Mouse (Mus musculus) heart, embryonic 15.5 days (tissue): ENCODE data around the gene Gmps. TPM values are rescaled to one million over a fixed set of nuclear protein-coding genes. Genes with fewer than 3 reads are reported as not detected.

ENCODE experiments used
- ATAC-seq: fragments of 200-750 bp; cut with Nextera tagmentation; replicated peaks from 2 replicates; pipeline ENCODE4 v1.8.0; 2017; ENCODE audit warnings: low read depth, moderate TSS enrichment; ENCODE audit not compliant: insufficient number of reproducible peaks, insufficient read depth, low FRiP score
- H3K27ac ChIP-seq: fragments of 300-500 bp; sonication (generic); 2 replicates; pipeline ENCODE4 v1.5.1; 2015; ENCODE audit warnings: mild to moderate bottlenecking, inconsistent platforms
- H3K27me3 ChIP-seq: fragments of 300-500 bp; sonication (generic); 2 replicates; pipeline ENCODE4 v1.6.1; 2015; ENCODE audit warnings: inconsistent platforms
- H3K36me3 ChIP-seq: fragments of 300-500 bp; sonication (generic); 2 replicates; pipeline ENCODE4 v1.6.1; 2015; ENCODE audit warnings: mild to moderate bottlenecking, inconsistent platforms
- H3K4me1 ChIP-seq: fragments of 300-500 bp; sonication (generic); replicated peaks from 2 replicates; pipeline ENCODE4 v1.6.1; 2015; ENCODE audit warnings: inconsistent platforms
- H3K4me2 ChIP-seq: fragments of 300-500 bp; sonication (generic); 2 replicates; pipeline ENCODE4 v1.6.1; 2015; ENCODE audit warnings: inconsistent platforms, mild to moderate bottlenecking, moderate library complexity
- H3K4me3 ChIP-seq: fragments of 300-500 bp; sonication (generic); 2 replicates; pipeline ENCODE4 v1.5.1; 2015; ENCODE audit warnings: mild to moderate bottlenecking, inconsistent platforms
- H3K9ac ChIP-seq: fragments of 300-500 bp; sonication (generic); 2 replicates; pipeline ENCODE4 v1.6.1; 2015; ENCODE audit warnings: mild to moderate bottlenecking, inconsistent platforms
- H3K9me3 ChIP-seq: fragments of 300-500 bp; sonication (generic); replicated peaks from 2 replicates; pipeline ENCODE4 v1.6.1; 2016; ENCODE audit warnings: inconsistent platforms
- WGBS: fragments of 180-500 bp; shearing (Covaris S2); methylation state at CpG from one replicate; pipeline ENCODE4 v1.1.7; 2015; ENCODE audit warnings: mixed read lengths; 5-methylcytosine and 5-hydroxymethylcytosine counted together
- polyA plus RNA-seq: library from polyadenylated mRNA; unstranded; fragments of >200 nt; fragmentation: Nextera tagmentation; extraction: Ambion mirVana; gene quantifications from 2 replicates; pipeline ENCODE4 v1.2.1, GENCODE M21; 2015

The Gmps gene
- polyA plus RNA-seq: 32.3 and 33.6 TPM in 2 replicates

- Histone ChIP-seq H3K4me1 (peaks cover 22% of the 10 kb centered on the region), H3K9ac (peak within 1 kb of the TSS; percentile 90), H3K9me3 (no peaks in the 10 kb centered on the region), H3K36me3 (peaks cover 5% of the 10 kb centered on the region), H3K4me2 (peak within 1 kb of the TSS; percentile 61), H3K27me3 (peaks cover 2% of the 10 kb centered on the region; the same call in 1 of the 2 replicates), H3K27ac (peak within 1 kb of the TSS; percentile 92), H3K4me3 (peak within 1 kb of the TSS; percentile 75)
- peak; percentile 95 for ATAC-seq
- whole genome bisulfite sequencing: under 1% methylated on average over 67 of the region's 67 CpGs
Measured at GRCm38 (mm10) chr3:63975955-63976908, at the start of gene Gmps. Gene Gmps (plus strand): TSS chr3:63976106.

GRCm38 (mm10) chr3:63928878-63929859, 46.7 kb upstream of the Gmps start, which contains the start of gene E130311K13Rik:
Gene E130311K13Rik (minus strand): TSS chr3:63929472.
- H3K27me3 ChIP-seq: no peaks in the 10 kb centered on the region
- peak within 1 kb of the TSS; percentile 61 for H3K4me3 ChIP-seq
- peaks cover 4% of the 10 kb centered on the region; the same call in 1 of the 2 replicates for H3K4me1 ChIP-seq
- ATAC-seq: peak; percentile 91
- H3K27ac ChIP-seq: peak within 1 kb of the TSS; percentile 77
- H3K36me3 ChIP-seq: no peaks in the 10 kb centered on the region
- H3K4me2 ChIP-seq: peak within 1 kb of the TSS; percentile 63
- 5% methylated on average over 48 of the region's 48 CpGs for WGBS
- no peaks in the 10 kb centered on the region for H3K9me3 ChIP-seq
- H3K9ac ChIP-seq: peak within 1 kb of the TSS; percentile 73

GRCm38 (mm10) chr3:63938928-63939327, 37.0 kb upstream of the Gmps start:
- H3K4me2 ChIP-seq: no peak overlapping the region
- WGBS: 83% methylated on average over 2 of the region's 2 CpGs
- ATAC-seq: no peak

GRCm38 (mm10) chr3:63941204-63941850, 34.6 kb upstream of the Gmps start:
- Histone ChIP-seq H3K27ac (no peak overlapping the region), H3K36me3 (peaks cover 10% of the 10 kb centered on the region; the same call in 1 of the 2 replicates), H3K4me2 (no peak overlapping the region), H3K27me3 (no peaks in the 10 kb centered on the region), H3K4me1 (no peaks in the 10 kb centered on the region), H3K9me3 (no peaks in the 10 kb centered on the region), H3K4me3 (no peak overlapping the region), H3K9ac (no peak overlapping the region)
- WGBS: 69% methylated on average over 2 of the region's 2 CpGs
- ATAC-seq: no peak

More at GRCm38 (mm10) chr3:63938928-63939327, 37.0 kb upstream of the Gmps start:
- Histone ChIP-seq H3K27me3 (no peaks in the 10 kb centered on the region), H3K9ac (no peak overlapping the region), H3K4me1 (no peaks in the 10 kb centered on the region), H3K27ac (no peak overlapping the region), H3K4me3 (no peak overlapping the region), H3K36me3 (peaks cover 4% of the 10 kb centered on the region; the same call in 1 of the 2 replicates), H3K9me3 (no peaks in the 10 kb centered on the region)

- Histone ChIP-seq H3K36me3 (peaks cover 3% of the 10 kb centered on the region; the same call in 1 of the 2 replicates), H3K27me3 (no peaks in the 10 kb centered on the region), H3K9ac (no peak overlapping the region), H3K9me3 (no peaks in the 10 kb centered on the region), H3K4me1 (no peaks in the 10 kb centered on the region), H3K4me2 (no peak overlapping the region), H3K27ac (no peak overlapping the region), H3K4me3 (no peak overlapping the region)
- 75% methylated on average over 3 of the region's 3 CpGs for WGBS
- ATAC-seq: no peak
Measured at GRCm38 (mm10) chr3:63949837-63950236, 26.1 kb upstream of the Gmps start.

- no peaks in the 10 kb centered on the region for H3K9me3 ChIP-seq
- H3K27me3 ChIP-seq: peaks cover 5% of the 10 kb centered on the region
- peak overlapping the region; percentile 82 for H3K4me2 ChIP-seq
- H3K27ac ChIP-seq: peak overlapping the region; percentile 90
- peak overlapping the region; percentile 73 for H3K4me3 ChIP-seq
- WGBS: 5% methylated on average over 25 of the region's 25 CpGs
- H3K9ac ChIP-seq: peak overlapping the region; percentile 77
- ATAC-seq: no peak
- no peaks in the 10 kb centered on the region for H3K36me3 ChIP-seq
- peaks cover 25% of the 10 kb centered on the region for H3K4me1 ChIP-seq
Measured at GRCm38 (mm10) chr3:63963421-63964099, 12.3 kb upstream of the Gmps start.

- ATAC-seq: peak; percentile 92
- Histone ChIP-seq H3K9me3 (no peaks in the 10 kb centered on the region), H3K4me1 (peaks cover 25% of the 10 kb centered on the region), H3K27ac (peak within 1 kb of the TSS; percentile 90), H3K27me3 (peaks cover 5% of the 10 kb centered on the region), H3K4me2 (peak within 1 kb of the TSS; percentile 82), H3K4me3 (peak within 1 kb of the TSS; percentile 73), H3K36me3 (no peaks in the 10 kb centered on the region), H3K9ac (peak within 1 kb of the TSS; percentile 77)
- WGBS: under 1% methylated on average over 67 of the region's 69 CpGs
Measured at GRCm38 (mm10) chr3:63964100-63964921, 11.6 kb upstream of the Gmps start, which contains the start of gene Slc33a1. Gene Slc33a1 (minus strand): TSS chr3:63964768.

GRCm38 (mm10) chr3:63964922-63965249, 11.0 kb upstream of the Gmps start:
- Histone ChIP-seq H3K27me3 (peaks cover 5% of the 10 kb centered on the region), H3K4me3 (peak overlapping the region; percentile 73), H3K9me3 (no peaks in the 10 kb centered on the region), H3K4me1 (peaks cover 25% of the 10 kb centered on the region), H3K4me2 (peak overlapping the region; percentile 82), H3K27ac (peak overlapping the region; percentile 90), H3K36me3 (no peaks in the 10 kb centered on the region), H3K9ac (no peak overlapping the region)
- no peak for ATAC-seq
- whole genome bisulfite sequencing: 78% methylated on average over 6 of the region's 6 CpGs

GRCm38 (mm10) chr3:63965929-63966328, 10.0 kb upstream of the Gmps start:
- no peak overlapping the region for H3K27ac ChIP-seq
- WGBS: 73% methylated on average over 2 of the region's 2 CpGs
- no peak for ATAC-seq
- no peak overlapping the region for H3K4me3 ChIP-seq
- H3K4me2 ChIP-seq: no peak overlapping the region
- peaks cover 5% of the 10 kb centered on the region for H3K27me3 ChIP-seq
- no peaks in the 10 kb centered on the region for H3K36me3 ChIP-seq
- H3K4me1 ChIP-seq: peaks cover 25% of the 10 kb centered on the region
- no peaks in the 10 kb centered on the region for H3K9me3 ChIP-seq
- H3K9ac ChIP-seq: no peak overlapping the region
